Mouse (Mus musculus) forebrain, embryonic 14.5 days (tissue): Measurements from ENCODE around the gene Lin7b. TPM values are rescaled to one million over a fixed set of nuclear protein-coding genes. Genes with fewer than 3 reads are reported as not detected.
"Not testable (repeated sequence)": the region's sequence is repeated elsewhere in the genome, so short reads cannot be mapped to it uniquely, and the experiment has no call there.

Experiments
- ATAC-seq: fragments of 200-750 bp; cut with Nextera tagmentation; 2 replicates; pipeline ENCODE4 v1.8.0; 2017; ENCODE audit warnings: mild to moderate bottlenecking, moderate library complexity
- DNase-seq: peaks from one replicate; pipeline ENCODE4 v3.0.0-alpha.2; 2015; ENCODE audit warnings: low spot score
- H3K27ac ChIP-seq: fragments of 300-500 bp; sonication (generic); 2 replicates; pipeline ENCODE4 v1.5.1; 2014; ENCODE audit warnings: low read depth, mild to moderate bottlenecking, control low read depth, low read length, moderate library complexity
- H3K27me3 ChIP-seq: fragments of 300-500 bp; sonication (generic); replicated peaks from 2 replicates; pipeline ENCODE4 v1.6.1; 2014; ENCODE audit warnings: low read length, control low read depth, mixed read lengths; ENCODE audit not compliant: control insufficient read depth, insufficient read depth
- H3K36me3 ChIP-seq: fragments of 300-500 bp; sonication (generic); 2 replicates; pipeline ENCODE4 v1.6.1; 2014; ENCODE audit warnings: low read length, control low read depth; ENCODE audit not compliant: control insufficient read depth, insufficient read depth
- H3K4me1 ChIP-seq: fragments of 300-500 bp; sonication (generic); 2 replicates; pipeline ENCODE4 v1.6.1; 2014; ENCODE audit warnings: antibody characterized with exemption, low read length, control low read depth; ENCODE audit not compliant: control insufficient read depth, insufficient read depth
- H3K4me2 ChIP-seq: fragments of 300-500 bp; sonication (generic); 2 replicates; pipeline ENCODE4 v1.6.1; 2014; ENCODE audit warnings: mild to moderate bottlenecking, control low read depth, low read length
- H3K4me3 ChIP-seq: fragments of 300-500 bp; sonication (generic); 2 replicates; pipeline ENCODE4 v1.5.1; 2014; ENCODE audit warnings: low read depth, low read length, control low read depth
- H3K9ac ChIP-seq: fragments of 300-500 bp; sonication (generic); 2 replicates; pipeline ENCODE4 v1.6.1; 2014; ENCODE audit warnings: mild to moderate bottlenecking, low read length, control low read depth, moderate library complexity
- H3K9me3 ChIP-seq: fragments of 300-500 bp; sonication (generic); replicated peaks from 2 replicates; pipeline ENCODE4 v1.6.1; 2016; ENCODE audit warnings: low read length, control low read depth, mixed read lengths; ENCODE audit not compliant: control insufficient read depth
- WGBS: fragments of 180-500 bp; shearing (Covaris S2); extraction: QIAGEN DNeasy Blood & Tissue Kit; methylation state at CpG from one replicate; pipeline ENCODE4 v1.1.7; 2014; 5-methylcytosine and 5-hydroxymethylcytosine counted together
- polyA plus RNA-seq: library from polyadenylated mRNA; unstranded; fragments of >200 nt; fragmentation: Nextera tagmentation; extraction: Ambion mirVana; gene quantifications from 2 replicates; pipeline ENCODE4 v1.2.1, GENCODE M21; 2014

Gene Lin7b
- polyA plus RNA-seq, 1 experiment from 2014 or later, result 6.2 TPM

DNA sequence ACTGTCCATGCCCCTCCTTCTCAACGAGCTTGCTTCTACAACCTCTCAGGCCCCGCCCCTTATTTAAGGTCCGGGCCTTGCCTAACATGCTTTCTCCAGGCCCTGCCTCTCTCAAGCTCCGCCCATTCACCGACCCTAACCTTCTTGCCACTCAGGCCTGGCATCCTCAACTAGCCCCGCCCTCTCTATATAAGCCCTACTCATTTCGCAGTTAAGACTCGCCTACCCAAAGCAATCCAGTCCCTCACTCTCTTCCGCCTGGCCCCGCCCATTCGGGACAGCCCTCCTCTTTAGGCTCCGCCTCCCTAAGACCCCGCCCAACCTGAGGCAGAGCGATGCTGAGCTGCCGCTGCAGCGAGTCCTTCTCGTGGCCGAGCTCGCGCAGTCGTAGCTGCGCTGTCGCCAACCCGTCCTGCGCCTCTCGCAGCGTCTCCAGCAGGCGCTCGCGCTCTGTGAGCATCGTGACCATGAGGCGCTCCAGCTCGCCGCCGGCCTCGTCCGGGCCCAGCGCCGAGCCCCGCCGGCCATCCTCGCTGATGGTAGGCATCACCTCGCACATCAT lies 9.1 kb downstream of the Lin7b start:
- Histone ChIP-seq H3K4me1 (peaks cover 16% of the 10 kb centered on the region), H3K36me3 (peaks cover 21% of the 10 kb centered on the region), H3K4me3 (peak overlapping the region; percentile 38), H3K27ac (no peak overlapping the region), H3K9ac (peak overlapping the region; percentile 70), H3K27me3 (no peaks in the 10 kb centered on the region), H3K4me2 (peak overlapping the region; percentile 93), H3K9me3 (no peaks in the 10 kb centered on the region)
- WGBS, result under 1% methylated on average over 43 of the region's 43 CpGs
- peak; percentile 93 for DNase-seq
- peak; percentile 90 for ATAC-seq

DNA sequence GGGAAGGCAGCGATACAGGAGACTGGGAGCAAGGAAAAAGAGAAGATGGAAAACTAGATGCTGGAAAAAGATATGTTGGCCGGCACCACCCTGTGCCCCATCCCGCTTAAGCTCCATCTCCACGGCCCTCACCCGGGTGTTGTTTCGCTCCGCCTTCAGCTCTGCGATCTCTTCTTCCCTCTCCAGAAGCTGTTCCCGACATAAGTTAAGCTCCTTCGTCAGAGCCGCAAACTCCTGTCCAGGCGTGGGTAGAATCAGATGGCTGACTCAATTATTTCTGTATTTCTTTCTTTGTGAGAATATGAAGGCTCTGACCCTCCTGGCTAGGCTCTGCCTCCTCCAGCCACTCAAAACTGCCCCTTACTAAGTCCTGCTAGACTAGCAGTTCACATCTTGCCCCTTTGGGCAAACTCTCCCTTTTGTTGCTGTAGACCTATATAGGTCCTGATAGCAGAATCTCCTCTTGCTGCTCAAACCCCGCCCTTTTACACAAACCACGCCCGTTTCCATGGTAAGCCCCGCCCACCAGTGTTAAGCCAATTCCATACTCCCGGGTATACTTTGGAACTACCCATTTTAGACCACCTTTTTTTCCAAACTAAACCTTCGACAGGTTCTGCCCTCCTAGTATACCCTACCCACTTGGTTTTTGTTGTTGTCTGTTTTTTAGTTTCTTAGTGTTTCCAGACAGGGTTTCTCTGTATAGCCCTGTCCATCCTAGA lies 9.8 kb downstream of the Lin7b start:
- WGBS, result 59% methylated on average over 18 of the region's 18 CpGs
- H3K27me3 ChIP-seq, result no peaks in the 10 kb centered on the region
- peaks cover 12% of the 10 kb centered on the region for H3K4me1 ChIP-seq
- peaks cover 25% of the 10 kb centered on the region for H3K36me3 ChIP-seq
- DNase-seq (no peak), ATAC-seq (no peak; the same call in 1 of the 2 replicates)
- peak overlapping the region; percentile 93; the same call in 1 of the 2 replicates for H3K4me2 ChIP-seq
- H3K4me3 ChIP-seq, result peak overlapping the region; percentile 38; the same call in 1 of the 2 replicates
- H3K27ac ChIP-seq, result no peak overlapping the region
- H3K9me3 ChIP-seq, result no peaks in the 10 kb centered on the region
- no peak overlapping the region for H3K9ac ChIP-seq

DNA sequence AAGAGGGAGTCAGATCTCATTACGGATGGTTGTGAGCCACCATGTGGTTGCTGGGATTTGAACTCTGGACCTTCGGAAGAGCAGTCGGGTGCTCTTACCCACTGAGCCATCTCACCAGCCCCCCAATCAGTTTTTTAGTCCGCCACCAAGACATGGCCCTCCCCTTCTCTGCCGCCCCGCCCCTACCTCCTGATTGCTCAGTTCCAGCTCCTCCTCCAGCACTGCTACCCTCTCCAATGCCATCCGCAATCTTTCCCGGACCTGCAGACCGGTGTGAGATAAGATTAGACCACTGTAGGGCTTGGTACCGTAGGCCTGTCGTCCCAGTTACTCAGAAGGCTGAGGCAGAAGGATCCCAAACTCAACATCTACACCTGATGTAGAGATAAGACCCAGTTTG lies 11.3 kb downstream of the Lin7b start:
- not testable (repeated sequence) for H3K4me2 ChIP-seq, H3K27me3 ChIP-seq, H3K27ac ChIP-seq, H3K9ac ChIP-seq, H3K4me1 ChIP-seq, H3K4me3 ChIP-seq, DNase-seq, H3K9me3 ChIP-seq, ATAC-seq
- 73% methylated on average over 10 of the region's 11 CpGs for whole genome bisulfite sequencing
- H3K36me3 ChIP-seq, result peaks cover 34% of the 10 kb centered on the region

DNA sequence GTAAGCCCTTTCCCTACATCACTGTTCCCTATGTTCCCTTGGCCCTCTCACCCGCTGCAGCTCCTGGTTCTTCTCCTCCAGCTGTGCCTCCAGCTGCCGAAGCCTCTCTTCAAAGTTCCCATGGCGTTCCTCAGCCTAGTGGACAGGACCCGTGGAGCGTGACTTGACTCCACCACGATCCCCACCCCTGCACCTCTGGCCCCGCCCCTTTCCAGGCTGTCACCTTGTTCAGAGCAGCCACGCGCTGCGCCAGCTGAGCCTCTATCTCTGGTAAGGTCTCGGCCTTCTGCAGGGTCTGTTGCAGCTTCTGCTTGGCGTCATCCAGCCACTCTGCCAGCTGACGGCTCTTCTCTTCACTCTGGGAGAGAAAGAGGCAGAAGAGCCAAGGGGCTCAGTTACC lies 14.3 kb downstream of the Lin7b start:
- DNase-seq, result no peak
- Histone ChIP-seq H3K36me3 (peaks cover 56% of the 10 kb centered on the region), H3K9ac (no peak overlapping the region)

DNA sequence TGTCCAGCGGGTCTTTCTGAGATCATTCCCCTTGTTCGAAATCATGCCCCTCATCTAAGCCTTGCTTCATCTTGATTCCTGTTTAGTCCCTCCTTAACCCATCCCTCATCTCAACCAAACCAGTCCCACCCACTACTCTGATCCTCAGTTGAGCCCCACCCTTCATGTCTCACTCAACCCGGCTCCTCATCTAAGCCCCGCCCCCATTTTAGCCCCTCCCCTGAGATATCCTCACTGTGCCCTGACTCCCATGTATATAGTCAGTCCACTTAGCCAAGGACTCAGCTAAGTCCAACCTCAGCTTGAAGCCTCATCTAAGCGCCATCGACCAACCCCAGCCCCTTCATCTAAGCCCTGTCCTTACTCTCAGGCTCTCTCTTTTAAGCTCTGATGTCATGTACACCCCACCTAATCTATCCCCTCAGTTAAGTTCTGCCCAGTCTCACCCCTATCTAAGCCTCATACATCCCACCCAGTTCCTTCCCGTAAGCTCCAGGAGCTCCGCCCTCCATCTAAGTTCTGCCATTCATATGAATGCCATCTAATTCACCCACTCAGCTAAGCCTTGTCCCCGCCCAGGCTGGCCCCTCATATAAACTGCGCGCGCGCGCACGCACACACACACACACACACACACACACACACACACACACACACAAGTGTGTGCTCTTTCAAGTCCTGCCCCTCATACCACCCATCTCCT lies 14.9 kb downstream of the Lin7b start:
- Histone ChIP-seq H3K27ac (no peak overlapping the region), H3K9ac (no peak overlapping the region), H3K27me3 (no peaks in the 10 kb centered on the region), H3K9me3 (no peaks in the 10 kb centered on the region), H3K4me3 (no peak overlapping the region), H3K36me3 (peaks cover 59% of the 10 kb centered on the region), H3K4me2 (no peak overlapping the region), H3K4me1 (no peaks in the 10 kb centered on the region)
- no peak for ATAC-seq
- 78% methylated on average over 15 of the region's 15 CpGs for WGBS
- no peak for DNase-seq

More for the DNA sequence above, 14.3 kb downstream of the Lin7b start:
- Histone ChIP-seq H3K4me1 (no peaks in the 10 kb centered on the region), H3K27me3 (no peaks in the 10 kb centered on the region), H3K9me3 (no peaks in the 10 kb centered on the region), H3K4me3 (no peak overlapping the region), H3K4me2 (no peak overlapping the region), H3K27ac (no peak overlapping the region)
- ATAC-seq, result no peak
- 69% methylated on average over 13 of the region's 13 CpGs for WGBS

DNA sequence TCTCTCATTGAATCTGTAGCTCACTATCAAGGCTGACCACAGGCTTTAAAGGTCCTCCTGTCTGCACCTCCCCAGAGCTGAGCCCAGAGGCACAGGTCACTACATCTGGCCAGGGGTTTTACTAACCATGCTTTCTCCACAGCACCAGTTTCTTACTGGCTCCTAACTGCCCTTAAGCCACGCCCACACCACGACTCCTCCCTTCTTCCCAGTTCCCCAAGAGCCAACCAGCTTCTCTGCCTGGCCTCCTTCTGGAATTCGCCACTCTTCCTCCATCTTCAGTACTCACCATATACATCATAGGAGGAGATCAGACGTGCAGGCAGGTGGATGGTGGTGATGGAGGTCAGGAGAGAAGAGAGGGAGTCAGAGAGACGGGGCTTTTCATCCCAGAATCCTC lies 17.3 kb downstream of the Lin7b start:
- Histone ChIP-seq H3K4me2 (no peak overlapping the region), H3K9me3 (no peaks in the 10 kb centered on the region), H3K4me3 (no peak overlapping the region), H3K27ac (no peak overlapping the region), H3K9ac (no peak overlapping the region), H3K27me3 (no peaks in the 10 kb centered on the region), H3K36me3 (peaks cover 76% of the 10 kb centered on the region), H3K4me1 (no peaks in the 10 kb centered on the region)
- DNase-seq, result no peak
- ATAC-seq, result no peak
- WGBS, result 27% methylated on average over 5 of the region's 5 CpGs

DNA sequence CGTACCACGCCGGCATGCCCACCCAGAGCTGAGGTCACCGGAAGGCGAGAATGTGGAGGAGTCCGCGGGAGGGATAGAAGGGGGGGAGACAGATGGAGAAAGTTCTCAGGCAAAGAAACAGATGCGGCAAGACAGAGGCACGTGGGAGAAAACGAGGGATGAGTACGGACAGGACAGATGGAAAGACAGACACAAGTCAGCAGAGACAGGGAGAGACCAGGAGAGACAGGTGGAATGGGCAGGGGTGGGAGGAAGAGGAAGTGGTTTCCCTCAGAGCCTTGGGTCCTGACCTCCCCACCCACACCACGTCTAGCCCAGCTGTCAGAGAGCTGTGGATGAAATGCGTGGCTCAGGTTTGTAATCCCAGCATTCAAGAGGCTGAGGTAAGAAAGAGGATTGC lies 23.5 kb downstream of the Lin7b start:
- no peaks in the 10 kb centered on the region for H3K27me3 ChIP-seq
- H3K4me2 ChIP-seq, result no peak overlapping the region
- no peak overlapping the region for H3K9ac ChIP-seq
- WGBS, result 82% methylated on average over 13 of the region's 13 CpGs
- no peak overlapping the region for H3K27ac ChIP-seq
- DNase-seq (no peak), ATAC-seq (no peak)
- H3K9me3 ChIP-seq, result no peaks in the 10 kb centered on the region
- no peaks in the 10 kb centered on the region for H3K4me1 ChIP-seq
- no peak overlapping the region for H3K4me3 ChIP-seq
- H3K36me3 ChIP-seq, result peaks cover 65% of the 10 kb centered on the region

DNA sequence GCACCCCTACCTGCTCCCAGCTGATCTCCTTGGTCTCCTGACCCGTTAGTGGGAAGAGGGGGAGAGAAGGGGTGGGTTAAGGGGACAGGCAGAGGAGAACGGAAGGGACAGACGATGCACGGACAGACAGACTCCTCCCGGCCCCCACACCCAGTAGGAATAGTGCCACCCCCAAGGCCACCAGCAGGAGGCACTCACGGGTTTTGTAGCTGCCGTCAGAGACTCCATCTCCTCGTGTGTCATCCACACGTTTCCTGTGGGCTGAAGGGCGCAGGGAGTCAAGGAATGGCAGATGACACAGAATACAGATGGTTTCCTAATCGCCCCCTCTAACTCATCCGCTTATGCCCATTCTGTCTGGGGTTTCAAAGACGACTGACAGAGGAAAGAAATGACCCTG lies 26.8 kb downstream of the Lin7b start:
- Histone ChIP-seq H3K36me3 (peaks cover 39% of the 10 kb centered on the region), H3K27me3 (0 out of 2 replicates have a peak, but pooled peaks cover 4% of the 10 kb centered on the region), H3K9me3 (no peaks in the 10 kb centered on the region), H3K4me3 (no peak overlapping the region), H3K4me1 (peaks cover 22% of the 10 kb centered on the region), H3K27ac (no peak overlapping the region), H3K9ac (no peak overlapping the region), H3K4me2 (no peak overlapping the region)
- WGBS, result 31% methylated on average over 13 of the region's 13 CpGs
- ATAC-seq (no peak), DNase-seq (no peak)

DNA sequence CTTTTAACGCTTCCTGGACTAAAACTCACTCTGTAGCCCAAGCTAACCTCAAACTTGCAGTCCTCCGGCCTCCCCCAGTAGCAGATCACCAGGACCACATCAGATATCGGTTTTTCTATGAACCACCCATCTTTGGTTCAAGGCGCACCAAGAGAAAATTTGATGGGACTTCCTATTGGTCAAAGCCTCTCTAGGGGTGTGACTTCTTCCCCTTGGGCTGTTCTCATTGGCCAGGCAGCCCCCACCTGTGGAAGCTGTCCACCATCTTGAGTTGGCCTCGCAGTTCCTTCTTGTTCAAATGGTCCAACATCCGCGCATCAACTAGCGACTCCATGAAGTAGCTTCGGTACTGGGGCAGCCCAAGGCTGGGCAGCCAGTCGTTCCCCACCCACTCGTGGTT lies 28.3 kb downstream of the Lin7b start:
- Histone ChIP-seq H3K9ac (no peak overlapping the region), H3K4me1 (peaks cover 25% of the 10 kb centered on the region), H3K4me2 (no peak overlapping the region), H3K27ac (no peak overlapping the region), H3K4me3 (no peak overlapping the region), H3K36me3 (peaks cover 25% of the 10 kb centered on the region), H3K27me3 (peaks cover 7% of the 10 kb centered on the region; the same call in 1 of the 2 replicates), H3K9me3 (no peaks in the 10 kb centered on the region)
- WGBS, result 89% methylated on average over 11 of the region's 11 CpGs
- DNase-seq (no peak), ATAC-seq (no peak)
